Mouse (Mus musculus) frontal cortex, adult (tissue): ENCODE results near the gene Tmem246.

Source experiments
- ATAC-seq: cut with Nextera tagmentation; 2 replicates; pipeline ENCODE4 v1.9.2; 2017; ENCODE audit warnings: mild to moderate bottlenecking, moderate library complexity, mixed read lengths; ENCODE audit not compliant: low TSS enrichment

Gene Tmem246

DNA sequence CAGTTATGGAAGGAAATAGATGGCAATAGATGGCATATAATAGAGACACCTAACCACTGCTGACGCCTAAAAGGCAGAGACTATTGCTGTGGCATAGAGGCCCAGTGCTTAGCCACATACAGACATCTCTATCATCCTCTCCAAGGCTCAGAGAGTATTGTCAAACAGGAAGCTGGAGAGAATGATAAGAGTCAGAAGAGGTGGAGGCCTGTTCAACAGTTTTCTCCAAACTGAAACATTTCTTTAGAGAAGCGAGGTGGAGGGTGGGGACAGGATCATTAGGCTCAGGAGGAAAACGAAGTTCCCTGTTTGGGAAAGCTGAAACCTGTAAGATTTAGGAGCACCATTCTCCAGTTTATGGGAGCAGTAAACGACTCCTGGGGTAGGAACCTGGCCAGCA lies 16.4 kb downstream of the Tmem246 start:
- ATAC-seq: no peak

DNA sequence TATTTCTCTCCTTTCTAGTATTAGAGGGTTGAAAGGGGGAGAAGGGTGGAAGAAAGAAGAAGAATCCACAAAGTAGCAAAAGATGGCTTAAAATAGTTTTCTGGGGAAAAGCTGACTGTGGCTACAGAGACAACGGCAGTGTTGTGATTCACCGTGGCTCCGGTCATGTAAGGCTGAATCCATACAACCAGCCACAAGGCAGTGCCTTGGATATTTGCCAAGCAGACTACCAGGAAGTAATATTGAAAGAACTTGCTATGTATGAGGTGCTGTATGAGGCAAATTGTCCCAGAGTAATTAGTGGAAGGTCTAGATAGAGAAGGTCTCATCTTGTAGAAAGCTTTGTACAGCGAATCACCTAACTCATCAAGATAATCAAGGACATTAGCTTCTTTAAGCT lies 25.5 kb downstream of the Tmem246 start:
- no peak for ATAC-seq

DNA sequence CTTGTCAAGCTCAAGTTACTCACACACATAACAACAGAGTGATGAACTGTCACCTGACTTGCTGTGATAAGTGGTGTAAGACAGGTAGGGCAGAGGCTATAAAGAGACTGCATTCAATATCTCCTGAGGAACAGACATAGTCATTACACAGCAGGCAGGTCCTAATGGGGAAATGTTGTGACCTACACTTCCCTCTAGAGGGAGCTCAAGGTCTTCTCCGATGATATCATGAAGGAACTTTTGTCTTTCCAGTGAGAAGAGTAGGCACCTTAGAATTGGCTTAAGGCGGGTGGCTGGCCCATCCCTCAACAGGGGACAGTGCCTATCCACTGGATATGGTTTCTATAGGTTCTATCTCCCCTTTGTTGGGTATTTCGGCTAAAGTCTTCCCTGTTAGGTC lies 30.1 kb downstream of the Tmem246 start:
- peak; percentile 100 for ATAC-seq

DNA sequence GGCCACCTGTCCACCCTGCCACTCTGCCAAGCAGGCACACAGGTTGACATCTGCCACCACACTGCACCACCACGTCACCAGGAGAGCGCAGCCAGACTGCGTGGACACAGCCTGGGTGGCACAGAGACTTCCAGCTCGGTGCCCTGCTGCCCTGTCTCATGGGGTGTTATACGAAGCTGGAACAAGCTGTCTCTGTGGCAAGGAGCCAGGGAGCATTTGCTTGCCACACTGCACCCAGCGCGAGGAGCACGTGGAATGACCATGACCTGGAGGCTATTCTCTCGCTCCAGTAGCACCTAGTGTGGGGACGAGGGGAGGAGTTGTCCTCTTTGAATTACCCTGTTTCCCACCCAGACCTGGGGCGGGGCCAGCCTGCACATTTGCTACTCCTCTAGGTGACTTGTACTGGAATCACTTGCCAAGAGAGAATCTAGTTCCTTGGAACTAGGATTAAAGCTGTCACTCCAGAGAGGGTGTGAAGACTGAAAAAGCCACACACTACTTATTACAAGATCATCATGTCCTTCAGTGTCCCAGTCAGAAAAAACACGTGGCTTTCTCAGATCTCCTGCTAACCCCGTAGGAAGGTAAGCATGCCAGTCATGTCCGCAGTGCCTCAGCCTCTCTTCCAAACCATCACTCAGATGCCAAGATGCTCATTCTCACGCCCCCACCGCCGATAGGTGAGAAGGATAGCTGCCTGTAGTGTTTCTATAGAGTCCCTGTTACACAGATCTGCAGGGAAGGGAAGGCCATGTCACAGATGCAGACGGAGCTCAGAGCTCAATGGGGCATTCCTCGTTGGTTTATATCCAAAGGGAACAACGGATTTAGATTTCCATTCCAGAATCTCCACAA lies 37.5 kb downstream of the Tmem246 start:
- peak; percentile 85 for ATAC-seq

DNA sequence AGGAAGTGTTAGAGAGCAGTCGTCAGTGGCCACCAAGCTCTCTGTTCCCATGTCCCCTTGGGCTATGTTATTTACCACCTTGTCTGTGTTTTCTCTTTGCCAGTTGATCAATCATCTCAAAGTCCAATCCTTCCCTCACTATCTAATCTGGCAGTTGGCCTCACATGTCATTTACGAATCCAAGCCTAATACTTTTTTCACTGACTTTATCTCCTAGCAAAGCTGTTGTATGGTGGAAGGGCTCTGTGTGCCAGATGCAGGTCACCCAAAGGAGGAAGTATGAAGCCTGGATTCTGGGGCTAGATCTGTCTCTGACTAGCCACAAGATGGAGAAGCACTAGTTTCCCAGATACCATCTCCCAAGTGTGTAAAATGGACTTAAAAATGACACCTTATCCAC lies 39.5 kb downstream of the Tmem246 start:
- ATAC-seq: no peak

DNA sequence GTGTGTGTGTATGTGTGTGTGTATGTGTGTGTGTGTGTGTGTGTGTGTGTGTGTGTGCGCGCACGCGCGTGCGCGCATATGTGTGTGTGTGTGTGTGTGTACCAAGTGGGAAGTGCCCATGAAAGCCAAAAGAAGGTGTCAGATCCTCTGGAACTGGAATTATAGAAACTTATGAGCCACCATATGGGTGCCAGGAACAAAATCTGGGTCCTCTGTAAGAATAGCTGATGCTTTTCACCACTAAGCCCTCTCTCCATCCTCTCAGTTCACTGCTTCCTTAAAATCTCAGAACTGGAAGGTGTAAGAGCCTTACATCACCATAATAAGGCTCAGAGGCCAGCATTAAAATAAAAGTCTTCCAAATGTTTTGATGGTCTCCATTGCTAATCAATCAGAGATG lies 40.3 kb downstream of the Tmem246 start:
- ATAC-seq: peak; percentile 53

DNA sequence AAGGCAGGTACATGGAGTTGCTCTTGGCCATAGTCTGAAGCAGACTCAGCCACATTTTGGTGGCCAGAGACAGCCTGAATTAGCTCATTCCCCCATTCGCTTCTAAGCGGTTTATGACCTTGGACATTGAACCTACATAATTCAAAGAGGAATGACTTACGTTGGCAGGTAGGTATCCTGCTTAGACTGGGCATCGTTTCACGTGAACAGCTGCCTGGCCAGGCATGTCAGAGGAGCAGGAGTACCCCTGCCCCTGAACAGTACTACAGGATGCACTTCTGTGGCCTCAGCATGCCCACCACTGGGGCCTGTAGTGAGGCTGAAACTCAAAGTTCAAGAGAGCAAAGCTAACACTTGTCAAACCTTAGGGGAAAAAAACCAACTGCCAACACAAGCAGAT lies 44.3 kb downstream of the Tmem246 start:
- no peak for ATAC-seq

DNA sequence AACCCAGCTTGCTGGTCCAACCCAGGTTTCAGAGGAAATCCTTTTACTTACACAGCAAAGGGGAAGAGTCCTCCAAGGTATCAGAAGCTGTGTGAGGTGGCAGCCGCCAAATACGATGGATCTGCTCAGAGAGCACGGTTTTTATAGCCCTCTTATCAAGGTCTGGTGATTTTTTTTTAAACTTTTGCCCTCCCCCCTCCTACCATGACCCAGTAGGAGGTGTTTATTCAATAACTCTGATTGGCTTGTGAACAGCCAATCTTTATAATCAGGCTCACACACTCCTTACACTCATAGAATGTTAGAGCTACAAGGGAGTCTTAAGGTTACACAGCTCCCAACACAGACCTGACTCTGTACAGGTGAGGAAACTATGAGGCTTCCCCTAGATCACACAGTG lies 48.3 kb downstream of the Tmem246 start, which contains the start of gene Aldob:
TSS of gene Aldob (minus strand) at position 164 of the 400 bp plus-strand sequence.
- no peak for ATAC-seq

DNA sequence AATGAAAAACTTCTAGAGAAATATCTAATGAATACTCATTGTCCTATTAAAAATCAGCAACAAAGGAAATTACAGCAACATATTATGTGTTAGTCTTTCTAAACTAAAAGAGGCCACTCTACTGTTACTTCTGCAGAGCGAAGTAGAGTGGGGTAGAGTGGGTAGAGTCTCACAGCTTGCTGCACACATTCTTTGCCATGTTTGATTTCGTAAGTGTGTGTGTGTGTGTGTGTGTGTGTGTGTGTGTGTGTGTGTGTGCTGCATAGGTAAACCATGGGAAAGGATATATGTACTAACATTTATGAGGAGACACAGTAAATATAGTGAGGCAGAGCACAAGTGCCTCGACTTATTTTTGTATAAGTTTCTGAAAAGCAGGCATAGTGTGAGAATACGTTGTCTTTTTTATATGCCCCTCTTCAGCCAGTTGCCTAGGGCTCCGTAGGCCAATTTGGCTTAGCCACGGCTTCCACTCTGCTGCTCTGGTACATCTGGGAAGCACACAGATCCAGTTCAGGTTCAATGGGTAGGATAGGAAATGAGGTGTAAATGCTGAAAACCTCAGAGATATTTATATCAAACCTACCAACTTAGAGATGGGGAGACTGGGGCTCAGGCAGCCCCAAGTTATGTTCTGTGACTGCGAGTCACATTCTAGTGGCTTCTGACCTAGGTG lies 50.0 kb downstream of the Tmem246 start:
- ATAC-seq: no peak

DNA sequence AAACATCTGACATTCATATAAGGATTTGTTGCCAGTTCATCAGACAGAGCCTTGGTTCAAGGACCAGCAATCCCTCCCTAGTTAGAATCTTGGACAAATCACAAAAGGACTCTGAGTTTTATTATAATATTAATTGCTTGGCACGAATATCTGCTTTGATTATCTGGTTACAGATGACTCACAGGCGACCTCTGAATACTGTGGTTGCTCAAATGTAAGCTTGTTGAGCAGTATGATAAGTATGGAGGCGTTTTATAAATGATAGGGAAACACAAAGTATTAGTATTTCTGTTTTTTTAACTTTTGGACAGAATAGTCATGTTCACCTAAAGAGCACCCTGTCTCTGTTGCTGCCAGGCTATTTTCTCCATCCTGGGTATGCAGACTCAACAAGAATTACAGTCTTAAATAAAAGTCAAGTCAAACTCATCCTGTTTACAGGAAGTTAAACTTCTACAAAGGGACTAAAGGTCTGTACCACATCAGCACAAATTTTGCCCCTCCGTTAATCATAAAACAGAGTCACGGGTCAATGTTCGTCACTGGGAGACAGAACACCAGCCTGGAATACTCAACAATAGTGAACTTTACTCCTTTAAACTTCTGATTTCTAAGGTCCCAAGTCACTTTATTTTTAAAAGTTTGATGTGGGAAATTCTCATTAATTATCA lies 50.7 kb downstream of the Tmem246 start:
- ATAC-seq: no peak

DNA sequence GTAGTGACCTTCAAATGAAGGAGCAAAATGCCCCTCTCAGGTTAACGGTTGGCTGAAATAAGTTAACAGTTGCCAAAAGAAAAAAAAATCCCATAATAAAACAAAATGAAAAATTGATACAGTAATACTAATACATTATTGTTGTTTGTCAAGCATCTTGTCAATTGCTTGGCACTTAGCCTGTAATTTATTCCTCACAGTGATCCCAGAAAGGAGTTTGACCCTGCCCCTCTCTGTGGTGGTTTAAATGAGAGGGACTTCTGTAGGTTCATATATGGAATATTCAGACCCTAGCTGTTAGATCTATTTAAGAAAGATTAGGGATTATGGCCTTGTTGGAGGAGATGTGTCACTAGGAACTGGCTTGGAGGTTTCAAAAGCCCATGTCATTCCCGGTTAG lies 51.6 kb downstream of the Tmem246 start:
- ATAC-seq: no peak

DNA sequence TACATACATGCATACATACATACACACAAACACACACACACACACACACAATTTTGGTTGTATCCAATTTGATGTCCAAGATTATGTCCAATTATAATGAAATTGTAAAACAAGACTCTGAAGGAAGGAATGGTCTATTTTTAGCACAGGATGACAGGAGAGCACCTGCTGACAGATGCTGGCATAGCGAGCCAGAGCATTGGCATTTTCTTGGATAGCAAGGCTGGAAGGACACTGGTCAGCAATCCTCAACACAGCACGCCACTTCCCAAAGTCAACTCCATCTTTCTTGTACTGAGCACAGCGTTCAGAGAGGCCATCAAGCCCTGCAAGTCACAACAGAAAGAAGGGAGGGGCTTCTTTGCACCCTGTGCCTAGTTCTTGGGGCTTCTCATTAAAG lies 56.7 kb downstream of the Tmem246 start:
- ATAC-seq: no peak

DNA sequence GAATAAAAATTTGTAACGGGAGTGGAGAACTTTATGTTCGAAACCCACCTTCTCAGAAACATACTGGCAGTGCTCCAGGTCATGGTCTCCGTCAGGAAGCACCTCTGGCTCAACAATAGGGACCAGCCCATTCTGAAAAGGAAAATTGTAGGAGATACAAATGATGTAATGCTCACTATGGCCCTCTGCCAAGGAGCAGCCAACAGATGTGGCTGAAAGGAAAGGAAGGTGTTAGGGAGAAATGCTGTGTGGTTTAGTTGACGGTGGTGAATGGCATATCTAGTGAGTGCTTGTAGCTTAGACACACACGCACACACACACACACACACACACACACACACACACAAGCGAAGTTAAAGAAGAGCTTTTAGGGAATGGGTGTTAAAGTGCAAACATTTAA lies 58.0 kb downstream of the Tmem246 start:
- ATAC-seq: no peak

DNA sequence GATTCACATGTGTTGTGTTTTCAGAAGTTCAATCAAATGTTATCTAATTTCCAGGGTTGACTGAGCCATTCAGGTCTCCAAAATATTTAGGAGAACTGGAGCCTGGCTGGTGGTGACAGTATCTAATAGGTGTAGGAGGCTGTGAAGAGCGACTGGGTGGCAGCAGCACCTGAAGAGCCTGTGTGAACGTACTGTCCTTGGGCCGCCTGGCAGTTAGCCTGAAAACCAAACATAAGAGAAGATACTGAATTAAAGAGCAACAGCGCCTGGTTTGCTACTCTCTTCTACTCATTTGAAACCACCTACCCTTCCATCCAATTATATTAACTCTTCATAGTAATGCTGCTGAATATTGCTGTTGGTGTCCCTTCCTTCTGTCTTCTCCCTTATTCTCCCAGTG lies 61.0 kb downstream of the Tmem246 start:
- 0 out of 2 replicates have a peak, but pooled peaks have one; percentile 31 for ATAC-seq

DNA sequence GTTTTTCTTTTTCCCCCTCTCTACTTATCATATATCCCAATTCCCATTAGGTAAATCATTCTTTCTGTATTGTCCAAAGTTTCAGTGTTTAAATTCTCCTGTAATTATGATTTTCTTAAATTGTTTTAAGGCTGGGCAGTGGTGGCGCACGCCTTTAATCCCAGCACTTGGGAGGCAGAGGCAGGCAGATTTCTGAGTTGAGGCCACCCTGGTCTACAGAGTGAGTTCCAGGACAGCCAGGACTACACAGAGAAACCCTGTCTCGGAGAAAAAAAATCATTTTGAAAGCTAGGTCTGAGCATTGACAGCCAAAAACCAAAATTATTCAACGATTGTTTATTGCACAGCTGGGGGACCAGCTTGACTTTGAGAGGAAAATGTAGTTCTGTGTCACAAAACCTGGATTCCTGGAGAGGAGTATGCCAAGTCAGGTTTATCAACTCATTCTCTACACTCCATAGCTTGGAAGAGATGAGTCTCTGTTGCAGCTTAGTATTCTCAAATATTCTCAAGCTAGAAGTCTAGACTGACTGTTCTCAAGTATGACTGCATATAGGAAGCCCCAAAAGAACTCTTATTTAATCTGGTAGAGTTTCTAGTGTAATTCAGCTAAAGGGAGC lies 61.9 kb downstream of the Tmem246 start:
- no peak for ATAC-seq

DNA sequence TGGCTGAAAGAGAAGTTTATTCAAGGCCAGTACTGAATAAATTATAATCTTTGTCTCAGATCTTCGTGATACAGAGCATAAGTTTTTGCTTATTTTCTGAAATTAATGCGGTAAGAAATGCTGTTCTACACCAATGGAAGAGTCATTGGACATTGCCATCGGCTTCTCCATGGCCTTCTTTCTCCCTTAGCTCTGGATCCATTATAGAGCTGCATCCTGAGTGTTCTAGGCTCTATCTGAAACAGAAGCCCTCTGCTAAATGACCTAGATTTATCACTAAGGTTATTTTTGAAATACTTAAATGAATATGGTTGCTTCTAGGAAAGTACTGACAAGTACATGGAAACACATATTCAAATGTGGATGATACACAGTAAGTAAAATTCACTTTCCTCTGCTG lies 62.6 kb downstream of the Tmem246 start:
- ATAC-seq: no peak
